Mouse (Mus musculus): ENCODE results near the gene Slc5a6. TPM values are rescaled to one million over a fixed set of nuclear protein-coding genes. Genes with fewer than 3 reads are reported as not detected.

Slc5a6 gene
- polyA plus RNA-seq, 1 experiment, result 11.1 TPM

GRCm38 (mm10) chr5:31001560-31001959 is 47.2 kb downstream of the Slc5a6 start:
- Histone ChIP-seq H3ac (ENCODE audit: control insufficient read depth, insufficient read length) (no peak overlapping the region), H3K4me2 (ENCODE audit: low read depth) (no peak overlapping the region), H3K79me2 (ENCODE audit: control insufficient read depth, insufficient read depth) (no peaks in the 10 kb centered on the region), H3K36me3 (ENCODE audit: control insufficient read depth, insufficient read depth) (no peaks in the 10 kb centered on the region), H3K4me3 (no peak overlapping the region), H3K27me3 (ENCODE audit: control insufficient read depth, insufficient read depth, insufficient read length) (no peaks in the 10 kb centered on the region)
- TF ChIP-seq TCF3 (IDR thresholded peaks at IDR 0.05; ENCODE audit: insufficient read length, low read depth) (no peak), USF1 (IDR thresholded peaks at IDR 0.05; ENCODE audit: low read depth) (no peak), CEBPB (IDR thresholded peaks at IDR 0.05; ENCODE audit: insufficient read depth, poor library complexity, severe bottlenecking) (no peak), MAX (IDR thresholded peaks at IDR 0.05; ENCODE audit: low read depth) (no peak), POLR2AphosphoS2 (IDR thresholded peaks at IDR 0.05; ENCODE audit: insufficient read length, low read depth) (no peak), POLR2A (IDR thresholded peaks at IDR 0.05; ENCODE audit: insufficient read length, low read depth) (no peak), MYOD1 (IDR thresholded peaks at IDR 0.05; ENCODE audit: control insufficient read depth in 1 of 3, insufficient read length in 2 of 3, low read depth in 2 of 3) (no peak), MYOG (IDR thresholded peaks at IDR 0.05; ENCODE audit: control insufficient read depth in 1 of 3, insufficient read depth in 1 of 3, insufficient read length in 2 of 3, low read depth in 2 of 3) (no peak), E2F4 (IDR thresholded peaks at IDR 0.05; ENCODE audit: insufficient read depth) (no peak), REST (IDR thresholded peaks at IDR 0.05; ENCODE audit: insufficient read depth, insufficient read length) (no peak), TCF12 (IDR thresholded peaks at IDR 0.05; ENCODE audit: insufficient read depth, poor library complexity, severe bottlenecking) (no peak), SRF (IDR thresholded peaks at IDR 0.05; ENCODE audit: control insufficient read depth, insufficient read length, low read depth) (no peak)

GRCm38 (mm10) chr5:31000993-31001392 is 47.7 kb downstream of the Slc5a6 start:
- Histone ChIP-seq H3ac (ENCODE audit: control insufficient read depth, insufficient read length) (no peak overlapping the region), H3K4me2 (ENCODE audit: low read depth) (no peak overlapping the region), H3K36me3 (ENCODE audit: control insufficient read depth, insufficient read depth) (no peaks in the 10 kb centered on the region), H3K4me3 (no peak overlapping the region), H3K27me3 (ENCODE audit: control insufficient read depth, insufficient read depth, insufficient read length) (no peaks in the 10 kb centered on the region), H3K79me2 (ENCODE audit: control insufficient read depth, insufficient read depth) (no peaks in the 10 kb centered on the region)
- TF ChIP-seq MYOG (IDR thresholded peaks at IDR 0.05; ENCODE audit: control insufficient read depth in 1 of 3, insufficient read depth in 1 of 3, insufficient read length in 2 of 3, low read depth in 2 of 3), result no peak
- TF ChIP-seq TCF3 (IDR thresholded peaks at IDR 0.05; ENCODE audit: insufficient read length, low read depth), result no peak
- no peak for TF ChIP-seq E2F4 (IDR thresholded peaks at IDR 0.05; ENCODE audit: insufficient read depth)
- TF ChIP-seq MYOD1 (IDR thresholded peaks at IDR 0.05; ENCODE audit: control insufficient read depth in 1 of 3, insufficient read length in 2 of 3, low read depth in 2 of 3), result no peak
- no peak for TF ChIP-seq USF1 (IDR thresholded peaks at IDR 0.05; ENCODE audit: low read depth)
- no peak for TF ChIP-seq POLR2A (IDR thresholded peaks at IDR 0.05; ENCODE audit: insufficient read length, low read depth)
- no peak for TF ChIP-seq MAX (IDR thresholded peaks at IDR 0.05; ENCODE audit: low read depth)
- no peak for TF ChIP-seq REST (IDR thresholded peaks at IDR 0.05; ENCODE audit: insufficient read depth, insufficient read length)
- no peak for TF ChIP-seq CEBPB (IDR thresholded peaks at IDR 0.05; ENCODE audit: insufficient read depth, poor library complexity, severe bottlenecking)
- TF ChIP-seq TCF12 (IDR thresholded peaks at IDR 0.05; ENCODE audit: insufficient read depth, poor library complexity, severe bottlenecking), result no peak

GRCm38 (mm10) chr5:31000122-31000521 is 48.6 kb downstream of the Slc5a6 start:
- Histone ChIP-seq H3K4me2 (ENCODE audit: low read depth) (peak overlapping the region; percentile 39), H3K36me3 (ENCODE audit: control insufficient read depth, insufficient read depth) (no peaks in the 10 kb centered on the region), H3ac (ENCODE audit: control insufficient read depth, insufficient read length) (no peak overlapping the region), H3K79me2 (ENCODE audit: control insufficient read depth, insufficient read depth) (no peaks in the 10 kb centered on the region), H3K4me3 (no peak overlapping the region), H3K27me3 (ENCODE audit: control insufficient read depth, insufficient read depth, insufficient read length) (no peaks in the 10 kb centered on the region)
- TF ChIP-seq POLR2A (IDR thresholded peaks at IDR 0.05; ENCODE audit: insufficient read length, low read depth) (no peak), MYOG (IDR thresholded peaks at IDR 0.05; ENCODE audit: control insufficient read depth in 1 of 3, insufficient read depth in 1 of 3, insufficient read length in 2 of 3, low read depth in 2 of 3) (no peak), SRF (IDR thresholded peaks at IDR 0.05; ENCODE audit: control insufficient read depth, insufficient read length, low read depth) (no peak), CEBPB (IDR thresholded peaks at IDR 0.05; ENCODE audit: insufficient read depth, poor library complexity, severe bottlenecking) (no peak), E2F4 (IDR thresholded peaks at IDR 0.05; ENCODE audit: insufficient read depth) (no peak), USF1 (IDR thresholded peaks at IDR 0.05; ENCODE audit: low read depth) (no peak), REST (IDR thresholded peaks at IDR 0.05; ENCODE audit: insufficient read depth, insufficient read length) (no peak), MYOD1 (IDR thresholded peaks at IDR 0.05; ENCODE audit: control insufficient read depth in 1 of 3, insufficient read length in 2 of 3, low read depth in 2 of 3) (no peak), TCF3 (IDR thresholded peaks at IDR 0.05; ENCODE audit: insufficient read length, low read depth) (no peak), POLR2AphosphoS2 (IDR thresholded peaks at IDR 0.05; ENCODE audit: insufficient read length, low read depth) (no peak), TCF12 (IDR thresholded peaks at IDR 0.05; ENCODE audit: insufficient read depth, poor library complexity, severe bottlenecking) (no peak), MAX (IDR thresholded peaks at IDR 0.05; ENCODE audit: low read depth) (no peak)

- Histone ChIP-seq H3K4me2 (ENCODE audit: low read depth) (no peak overlapping the region), H3ac (ENCODE audit: control insufficient read depth, insufficient read length) (no peak overlapping the region), H3K27me3 (ENCODE audit: control insufficient read depth, insufficient read depth, insufficient read length) (no peaks in the 10 kb centered on the region), H3K79me2 (ENCODE audit: control insufficient read depth, insufficient read depth) (no peaks in the 10 kb centered on the region), H3K36me3 (ENCODE audit: control insufficient read depth, insufficient read depth) (no peaks in the 10 kb centered on the region), H3K4me3 (no peak overlapping the region)
- no peak for TF ChIP-seq SRF (IDR thresholded peaks at IDR 0.05; ENCODE audit: control insufficient read depth, insufficient read length, low read depth)
- TF ChIP-seq CEBPB (IDR thresholded peaks at IDR 0.05; ENCODE audit: insufficient read depth, poor library complexity, severe bottlenecking), result no peak
These were observed 49.4 kb downstream of the Slc5a6 start for GRCm38 (mm10) chr5:30999324-30999723.

- H3K79me2 ChIP-seq (ENCODE audit: control insufficient read depth, insufficient read depth), result no peaks in the 10 kb centered on the region
- no peak overlapping the region for H3ac ChIP-seq (ENCODE audit: control insufficient read depth, insufficient read length)
- H3K27me3 ChIP-seq (ENCODE audit: control insufficient read depth, insufficient read depth, insufficient read length), result no peaks in the 10 kb centered on the region
- no peaks in the 10 kb centered on the region for H3K36me3 ChIP-seq (ENCODE audit: control insufficient read depth, insufficient read depth)
- no peak overlapping the region for H3K4me3 ChIP-seq
- TF ChIP-seq MYOG (IDR thresholded peaks at IDR 0.05; ENCODE audit: control insufficient read depth in 1 of 3, insufficient read depth in 1 of 3, insufficient read length in 2 of 3, low read depth in 2 of 3) (peak in 1 of 3 experiments; percentile 11), MYOD1 (IDR thresholded peaks at IDR 0.05; ENCODE audit: control insufficient read depth in 1 of 3, insufficient read length in 2 of 3, low read depth in 2 of 3) (peak in 1 of 3 experiments; percentile 38), POLR2A (IDR thresholded peaks at IDR 0.05; ENCODE audit: insufficient read length, low read depth) (no peak), TCF3 (IDR thresholded peaks at IDR 0.05; ENCODE audit: insufficient read length, low read depth) (no peak), SRF (IDR thresholded peaks at IDR 0.05; ENCODE audit: control insufficient read depth, insufficient read length, low read depth) (no peak), E2F4 (IDR thresholded peaks at IDR 0.05; ENCODE audit: insufficient read depth) (no peak), USF1 (IDR thresholded peaks at IDR 0.05; ENCODE audit: low read depth) (peak; percentile 71), POLR2AphosphoS2 (IDR thresholded peaks at IDR 0.05; ENCODE audit: insufficient read length, low read depth) (no peak), MAX (IDR thresholded peaks at IDR 0.05; ENCODE audit: low read depth) (no peak)
- no peak overlapping the region for H3K4me2 ChIP-seq (ENCODE audit: low read depth)
These were observed 50.4 kb downstream of the Slc5a6 start for GRCm38 (mm10) chr5:30998306-30998705.
